Mouse (Mus musculus) liver, embryonic 11.5 days (tissue): ENCODE measurements around the gene Calml4. TPM values are rescaled to one million over a fixed set of nuclear protein-coding genes. Genes with fewer than 3 reads are reported as not detected.
"Not testable (repeated sequence)": the region's sequence is repeated elsewhere in the genome, so short reads cannot be mapped to it uniquely, and the experiment has no call there.

ENCODE experiments used
- ATAC-seq: fragments of 200-750 bp; cut with Nextera tagmentation; replicated peaks from 2 replicates; pipeline ENCODE4 v1.8.0; 2017; ENCODE audit warnings: moderate number of reproducible peaks, mild to moderate bottlenecking, moderate TSS enrichment, moderate library complexity; ENCODE audit not compliant: low FRiP score
- DNase-seq: peaks from one replicate; pipeline ENCODE4 v3.0.0-alpha.2; 2017; ENCODE audit warnings: low spot score
- H3K27ac ChIP-seq: fragments of 300-500 bp; sonication (generic); 2 replicates; pipeline ENCODE4 v1.5.1; 2014; ENCODE audit warnings: mild to moderate bottlenecking, low read depth, low read length, control low read depth
- H3K27me3 ChIP-seq: fragments of 300-500 bp; sonication (generic); replicated peaks from 2 replicates; pipeline ENCODE4 v1.6.1; 2014; ENCODE audit warnings: low read length, mixed read lengths; ENCODE audit not compliant: control insufficient read depth, insufficient read depth
- H3K36me3 ChIP-seq: fragments of 300-500 bp; sonication (generic); 2 replicates; pipeline ENCODE4 v1.6.1; 2014; ENCODE audit warnings: mild to moderate bottlenecking, low read length, moderate library complexity, mixed read lengths; ENCODE audit not compliant: control insufficient read depth, insufficient read depth
- H3K4me1 ChIP-seq: fragments of 300-500 bp; sonication (generic); replicated peaks from 2 replicates; pipeline ENCODE4 v1.6.1; 2014; ENCODE audit warnings: low read length, mixed read lengths; ENCODE audit not compliant: control insufficient read depth, insufficient read depth
- H3K4me2 ChIP-seq: fragments of 300-500 bp; sonication (generic); 2 replicates; pipeline ENCODE4 v1.6.1; 2014; ENCODE audit warnings: mild to moderate bottlenecking, control low read depth, moderate library complexity
- H3K4me3 ChIP-seq: fragments of 300-500 bp; sonication (generic); 2 replicates; pipeline ENCODE4 v1.5.1; 2014; ENCODE audit warnings: low read depth, low read length, control low read depth
- H3K9ac ChIP-seq: fragments of 300-500 bp; sonication (generic); 2 replicates; pipeline ENCODE4 v1.6.1; 2014; ENCODE audit warnings: low read depth, low read length, control low read depth
- H3K9me3 ChIP-seq: fragments of 300-500 bp; sonication (generic); 2 replicates; pipeline ENCODE4 v1.6.1; 2016; ENCODE audit warnings: low read length, inconsistent platforms, mixed read lengths; ENCODE audit not compliant: control insufficient read depth
- WGBS: fragments of 180-500 bp; shearing (Covaris S2); extraction: QIAGEN DNeasy Blood & Tissue Kit; methylation state at CpG from one replicate; pipeline ENCODE4 v1.1.7; 2014; 5-methylcytosine and 5-hydroxymethylcytosine counted together
- polyA plus RNA-seq: library from polyadenylated mRNA; unstranded; fragments of >200 nt; fragmentation: Nextera tagmentation; extraction: Ambion mirVana; gene quantifications from 2 replicates; pipeline ENCODE4 v1.2.1, GENCODE M21; 2014

Calml4 gene
- polyA plus RNA-seq, 1 experiment from 2014 or later, result 1.8 TPM

DNA sequence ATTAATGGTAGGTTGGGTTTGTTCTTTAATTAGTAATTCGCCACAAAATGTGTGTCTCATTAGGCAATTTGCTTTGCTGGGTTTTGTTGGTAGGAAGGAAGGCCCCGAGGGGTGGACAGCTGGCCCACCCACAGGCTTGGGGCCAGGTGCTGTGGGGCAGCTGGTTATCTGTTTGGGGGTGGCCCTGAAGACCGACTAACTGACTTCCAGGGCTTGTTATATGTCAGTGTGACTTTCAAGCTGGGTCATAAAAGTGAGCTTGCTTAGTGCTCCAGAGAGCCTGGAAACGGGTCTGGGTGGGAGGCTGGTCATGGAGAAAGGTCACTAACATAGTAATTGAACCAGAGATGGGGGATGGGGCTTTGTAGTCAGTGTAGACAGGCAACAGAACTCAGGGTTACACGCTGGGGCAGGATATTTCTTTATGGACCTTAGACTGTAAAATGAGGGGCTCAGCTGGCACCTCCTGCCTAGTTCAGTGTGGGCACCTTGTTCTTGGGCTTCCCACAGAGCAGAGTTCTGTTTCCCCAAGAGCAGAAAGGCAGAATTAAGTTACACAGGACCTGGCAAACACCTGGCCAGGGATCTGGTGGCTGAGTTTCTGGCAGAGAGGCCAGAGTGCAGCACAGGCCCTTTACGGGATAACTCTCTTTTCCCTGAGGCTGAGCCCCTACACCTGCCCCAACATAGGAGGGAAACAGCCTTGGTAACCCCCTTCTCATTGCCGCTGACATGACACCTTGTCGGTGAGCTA lies 563 bp downstream of the Calml4 start:
- H3K9ac ChIP-seq, result no peak overlapping the region
- DNase-seq (no peak), ATAC-seq (no peak)
- H3K36me3 ChIP-seq, result no peaks in the 10 kb centered on the region
- H3K27me3 ChIP-seq, result no peaks in the 10 kb centered on the region
- no peak overlapping the region for H3K4me2 ChIP-seq
- H3K9me3 ChIP-seq, result no peaks in the 10 kb centered on the region
- WGBS, result 58% methylated on average over 8 of the region's 8 CpGs
- no peak overlapping the region for H3K4me3 ChIP-seq
- no peak overlapping the region for H3K27ac ChIP-seq
- peaks cover 17% of the 10 kb centered on the region for H3K4me1 ChIP-seq

DNA sequence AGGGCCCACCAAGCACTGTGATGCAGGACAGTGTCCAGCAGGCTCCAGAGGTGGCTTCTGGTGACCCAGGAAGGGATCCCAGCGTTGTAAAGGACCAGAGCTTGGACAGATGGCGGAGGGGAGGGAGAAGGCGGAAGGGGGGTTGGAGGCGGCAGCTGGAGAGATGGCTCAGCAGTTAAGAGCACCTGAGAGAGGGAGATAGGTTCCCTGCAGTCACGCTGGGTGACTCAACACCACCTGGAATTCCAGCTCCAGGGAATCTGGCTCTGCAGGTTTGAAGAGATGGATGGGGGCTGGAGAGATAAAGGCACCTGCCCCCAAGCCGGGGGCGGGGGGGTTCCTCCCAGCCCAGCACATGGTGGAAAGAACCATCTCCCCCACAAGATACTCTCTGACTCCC lies 2.2 kb downstream of the Calml4 start:
- H3K27ac ChIP-seq, ATAC-seq, DNase-seq, H3K4me2 ChIP-seq, H3K9me3 ChIP-seq, H3K27me3 ChIP-seq, H3K9ac ChIP-seq, H3K4me3 ChIP-seq, H3K36me3 ChIP-seq: not testable (repeated sequence)
- H3K4me1 ChIP-seq, result peaks cover 17% of the 10 kb centered on the region
- whole genome bisulfite sequencing, result 57% methylated on average over 6 of the region's 7 CpGs

DNA sequence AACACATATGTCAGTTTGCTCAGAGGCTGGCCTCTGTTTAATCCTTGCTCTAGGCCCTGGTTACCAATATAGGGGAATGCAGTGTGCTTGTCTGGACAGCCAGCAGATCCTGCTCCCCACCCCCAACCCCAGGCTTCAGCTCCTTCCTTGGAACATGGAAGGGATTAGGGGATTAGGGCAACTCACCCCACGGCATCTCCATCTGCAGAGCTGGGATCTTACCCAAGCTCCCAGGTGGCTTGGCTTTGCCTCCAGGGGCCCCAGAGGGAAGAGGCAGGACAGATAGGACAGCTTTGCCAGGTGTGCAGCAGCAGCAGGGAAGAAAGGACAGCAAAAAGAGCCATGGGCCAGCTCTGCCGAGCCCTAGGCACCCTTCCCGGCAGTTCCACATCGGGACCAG lies 3.0 kb downstream of the Calml4 start:
- Histone ChIP-seq H3K4me1 (peaks cover 17% of the 10 kb centered on the region), H3K27me3 (no peaks in the 10 kb centered on the region), H3K4me3 (no peak overlapping the region), H3K9me3 (no peaks in the 10 kb centered on the region), H3K27ac (no peak overlapping the region), H3K9ac (no peak overlapping the region), H3K36me3 (no peaks in the 10 kb centered on the region), H3K4me2 (no peak overlapping the region)
- ATAC-seq (no peak), DNase-seq (no peak)
- whole genome bisulfite sequencing, result 67% methylated on average over 4 of the region's 4 CpGs

- DNase-seq, result not testable (repeated sequence)
- WGBS, result 85% methylated on average over 4 of the region's 4 CpGs
Measured at GRCm38 (mm10) chr9:62869236-62869635, 11.4 kb downstream of the Calml4 start.

GRCm38 (mm10) chr9:62870728-62871127 lies 12.8 kb downstream of the Calml4 start:
- H3K9ac ChIP-seq, result no peak overlapping the region
- DNase-seq, result no peak
- no peaks in the 10 kb centered on the region for H3K4me1 ChIP-seq

More at GRCm38 (mm10) chr9:62869236-62869635, 11.4 kb downstream of the Calml4 start:
- H3K27me3 ChIP-seq, H3K4me2 ChIP-seq, H3K4me3 ChIP-seq, H3K27ac ChIP-seq, H3K36me3 ChIP-seq, H3K4me1 ChIP-seq, H3K9ac ChIP-seq, ATAC-seq, H3K9me3 ChIP-seq: not testable (repeated sequence)

GRCm38 (mm10) chr9:62876966-62877616 lies 19.2 kb downstream of the Calml4 start:
- H3K36me3 ChIP-seq, result peaks cover 4% of the 10 kb centered on the region; the same call in 1 of the 2 replicates

More at GRCm38 (mm10) chr9:62870728-62871127, 12.8 kb downstream of the Calml4 start:
- H3K36me3 ChIP-seq, result no peaks in the 10 kb centered on the region
- no peaks in the 10 kb centered on the region for H3K9me3 ChIP-seq
- no peak overlapping the region for H3K4me3 ChIP-seq
- no peak overlapping the region for H3K27ac ChIP-seq
- no peak for ATAC-seq
- no peaks in the 10 kb centered on the region for H3K27me3 ChIP-seq
- no peak overlapping the region for H3K4me2 ChIP-seq

GRCm38 (mm10) chr9:62877825-62878224 lies 19.9 kb downstream of the Calml4 start:
- Histone ChIP-seq H3K27me3 (no peaks in the 10 kb centered on the region), H3K27ac (no peak overlapping the region), H3K36me3 (peaks cover 7% of the 10 kb centered on the region; the same call in 1 of the 2 replicates), H3K4me2 (no peak overlapping the region), H3K9ac (no peak overlapping the region), H3K4me1 (peaks cover 9% of the 10 kb centered on the region; the same call in 1 of the 2 replicates), H3K4me3 (no peak overlapping the region), H3K9me3 (no peaks in the 10 kb centered on the region)
- WGBS, result 86% methylated on average over 2 of the region's 2 CpGs
- ATAC-seq (no peak), DNase-seq (no peak)

More at GRCm38 (mm10) chr9:62876966-62877616, 19.2 kb downstream of the Calml4 start:
- Histone ChIP-seq H3K4me2 (no peak overlapping the region), H3K27ac (no peak overlapping the region), H3K4me1 (peaks cover 9% of the 10 kb centered on the region; the same call in 1 of the 2 replicates), H3K9ac (no peak overlapping the region), H3K27me3 (no peaks in the 10 kb centered on the region), H3K9me3 (no peaks in the 10 kb centered on the region), H3K4me3 (no peak overlapping the region)
- ATAC-seq (0 out of 2 replicates have a peak, but pooled peaks have one; percentile 47), DNase-seq (no peak)
- 68% methylated on average over 7 of the region's 7 CpGs for WGBS

DNA sequence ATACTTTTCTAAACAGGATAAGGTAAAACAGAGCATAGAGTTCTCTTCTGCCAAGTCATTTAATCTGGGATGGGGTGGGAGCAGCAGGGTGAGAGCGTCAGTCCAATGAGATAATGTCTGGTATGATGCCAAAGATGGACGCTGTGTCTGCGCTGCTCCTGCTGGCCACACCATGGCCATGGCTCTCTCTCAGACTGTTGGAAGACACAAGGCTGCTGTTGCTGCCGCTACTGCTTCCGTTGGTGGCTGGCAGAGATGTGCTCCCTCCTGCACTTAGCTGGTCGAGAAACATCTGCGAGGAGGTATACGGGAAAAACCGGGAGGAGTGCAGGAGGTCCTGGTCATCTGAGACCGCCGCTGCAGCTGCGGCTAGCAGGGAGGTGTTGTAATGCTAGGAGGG lies 24.0 kb downstream of the Calml4 start:
- peaks cover 15% of the 10 kb centered on the region for H3K36me3 ChIP-seq
- 83% methylated on average over 12 of the region's 12 CpGs for WGBS
- ATAC-seq (no peak), DNase-seq (no peak)
- no peak overlapping the region for H3K27ac ChIP-seq
- H3K27me3 ChIP-seq, result no peaks in the 10 kb centered on the region
- H3K9ac ChIP-seq, result no peak overlapping the region
- no peak overlapping the region for H3K4me3 ChIP-seq
- H3K4me2 ChIP-seq, result no peak overlapping the region
- H3K4me1 ChIP-seq, result peaks cover 9% of the 10 kb centered on the region; the same call in 1 of the 2 replicates
- no peaks in the 10 kb centered on the region for H3K9me3 ChIP-seq
